Mouse (Mus musculus) adrenal gland, postnatal 36 days (tissue): Measurements from ENCODE around the gene Fancl. TPM values are rescaled to one million over a fixed set of nuclear protein-coding genes. Genes with fewer than 3 reads are reported as not detected.
"Not testable (repeated sequence)": the region's sequence is repeated elsewhere in the genome, so short reads cannot be mapped to it uniquely, and the experiment has no call there.

Experiments used
- DNase-seq, 2 experiments: peaks; one replicate each; pipeline ENCODE4 v3.0.0; 2021; ENCODE audit warnings: mixed read lengths in 1 of 2
- long read RNA-seq, 2 experiments: library from polyadenylated mRNA; stranded (forward); transcript quantifications; one replicate each; pipeline ENCODE4 v2.0.0; 2021; ENCODE audit warnings: borderline sequencing depth in 2 of 2
- total RNA-seq, 2 experiments: library from RNA; stranded (reverse); gene quantifications; 2 replicates each; pipeline ENCODE4 v1.2.3; 2021

Fancl gene
- 10 to 100 TPM; 13.1 to 18.7 TPM for total RNA-seq
- long read RNA-seq, experiment 1, partial matches to known transcripts = 0 of 4 reads
- long read RNA-seq, experiment 1, other reads (novel, unspliced or antisense) = 1 of 4 reads
- long read RNA-seq, experiment 2, partial matches to known transcripts = 0 of 3 reads
- long read RNA-seq, experiment 2, other reads (novel, unspliced or antisense) = 2 of 3 reads

DNA sequence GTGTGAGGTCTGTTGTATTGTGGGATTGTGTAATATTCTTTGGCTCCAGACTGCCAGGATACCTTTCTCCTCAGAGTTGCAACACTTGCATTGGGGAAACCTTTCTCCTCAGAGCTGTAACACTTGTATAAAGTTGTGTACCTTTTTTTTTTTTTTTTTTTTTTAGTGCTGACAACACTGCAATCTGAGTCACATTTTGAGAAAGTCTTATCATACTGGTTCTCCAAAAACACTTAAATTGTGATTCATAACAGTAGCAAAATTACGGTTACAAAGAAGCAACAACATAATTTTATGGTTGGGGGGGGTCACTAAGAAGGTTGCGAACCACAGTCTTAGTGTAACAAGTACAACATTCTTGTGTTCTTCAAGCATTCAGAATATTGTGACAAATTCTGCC is at the start of gene Fancl:
TSS of gene Fancl (plus strand) at position 165 of the 400 bp plus-strand sequence.
- DNase-seq = no peak

DNA sequence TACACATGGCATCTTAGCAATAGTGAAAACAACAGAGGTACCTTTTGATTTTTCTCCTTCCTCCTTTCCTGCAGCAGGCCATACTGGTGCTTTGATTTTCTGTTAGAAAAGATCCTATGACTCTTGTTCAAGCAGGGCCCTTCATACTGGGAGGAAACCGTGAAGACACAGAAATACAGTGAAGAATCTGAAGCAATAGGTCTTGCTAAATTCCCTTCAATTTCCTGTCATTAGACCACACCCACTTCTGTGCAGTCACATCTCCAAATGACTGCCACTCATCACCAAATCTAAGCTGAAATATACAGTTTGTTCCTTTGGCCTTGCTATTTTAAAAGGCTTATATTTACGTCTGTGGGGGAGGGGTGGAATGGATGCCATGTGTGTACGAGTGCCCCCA is 49.1 kb upstream of the Fancl start:
- no peak for DNase-seq

DNA sequence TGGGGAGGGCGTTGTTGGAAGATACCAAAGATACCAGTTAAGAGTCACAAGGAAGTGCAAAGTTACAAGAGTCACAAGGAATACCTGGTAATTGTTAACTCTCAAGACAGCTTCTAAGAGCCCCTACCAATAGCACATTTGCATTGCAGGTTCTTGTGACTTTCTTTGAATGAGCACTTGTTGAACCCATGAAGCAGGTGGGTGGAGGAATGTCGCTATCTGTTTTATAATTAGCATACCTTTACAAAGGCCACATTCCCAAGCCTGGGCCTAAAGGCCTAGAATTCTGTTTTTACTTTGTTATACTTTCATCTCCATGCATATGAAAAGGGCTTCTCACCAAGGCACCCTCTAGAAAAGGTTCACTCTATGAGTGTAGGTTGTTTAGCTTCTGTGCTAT is 15.8 kb upstream of the Fancl start:
- DNase-seq = not testable (repeated sequence)

DNA sequence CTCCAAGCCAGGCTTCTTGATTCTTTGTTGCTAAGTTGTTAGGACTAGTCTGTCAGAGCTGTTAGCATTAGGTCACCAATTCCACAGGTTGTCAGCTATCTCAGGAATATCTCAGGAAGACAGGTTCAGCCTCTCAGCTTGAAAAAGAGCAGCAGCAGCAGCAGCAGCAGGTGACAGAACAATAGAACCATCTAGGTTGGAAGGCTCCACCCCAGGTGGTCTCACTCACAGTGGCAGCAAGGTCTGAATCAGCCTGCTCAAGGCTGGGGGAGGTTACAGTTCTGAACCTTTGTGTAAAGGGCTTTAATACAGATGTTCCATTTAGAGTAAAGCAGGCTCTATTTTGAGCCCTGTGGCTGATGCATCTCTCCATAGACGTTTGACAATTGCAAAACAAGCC is 14.0 kb upstream of the Fancl start:
- not testable (repeated sequence) for DNase-seq

DNA sequence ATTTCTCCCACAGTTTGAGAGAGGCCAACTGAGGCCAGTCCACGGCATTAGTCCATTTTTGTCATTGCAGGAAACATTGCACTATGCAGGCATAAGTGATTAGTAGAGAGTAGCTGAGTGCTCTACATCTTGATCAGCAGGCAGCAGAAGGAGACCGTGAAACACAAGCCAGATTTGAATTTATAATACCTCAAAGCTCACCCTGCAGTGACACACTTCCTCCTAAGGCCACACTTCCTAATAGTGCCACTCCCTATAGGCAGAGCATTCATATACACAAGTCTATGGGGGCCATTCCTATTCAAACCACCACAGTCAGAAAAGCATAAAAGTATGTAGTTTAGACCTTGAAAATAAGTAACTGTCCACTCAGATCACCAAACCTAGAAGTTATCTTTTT is 11.8 kb upstream of the Fancl start:
- DNase-seq = no peak

DNA sequence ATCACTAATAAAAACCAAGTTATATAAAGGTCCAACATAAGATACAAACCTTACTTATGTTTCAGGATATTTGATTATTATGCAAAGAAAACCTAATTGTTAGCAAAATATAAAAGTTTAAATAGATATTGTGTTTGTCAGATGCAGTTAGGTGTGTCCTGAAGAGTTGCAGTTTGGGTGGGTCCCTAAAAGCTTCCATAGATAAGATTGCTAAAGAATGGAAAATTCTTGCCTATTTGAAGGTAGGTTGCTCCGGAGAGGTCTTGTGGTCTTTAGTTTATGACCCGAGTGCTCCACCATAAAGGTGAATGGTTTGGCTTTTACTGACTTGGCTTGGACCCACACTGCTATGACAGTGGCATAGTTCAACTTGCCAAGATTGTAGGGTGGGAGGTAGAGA is 7.9 kb upstream of the Fancl start:
- DNase-seq = no peak

DNA sequence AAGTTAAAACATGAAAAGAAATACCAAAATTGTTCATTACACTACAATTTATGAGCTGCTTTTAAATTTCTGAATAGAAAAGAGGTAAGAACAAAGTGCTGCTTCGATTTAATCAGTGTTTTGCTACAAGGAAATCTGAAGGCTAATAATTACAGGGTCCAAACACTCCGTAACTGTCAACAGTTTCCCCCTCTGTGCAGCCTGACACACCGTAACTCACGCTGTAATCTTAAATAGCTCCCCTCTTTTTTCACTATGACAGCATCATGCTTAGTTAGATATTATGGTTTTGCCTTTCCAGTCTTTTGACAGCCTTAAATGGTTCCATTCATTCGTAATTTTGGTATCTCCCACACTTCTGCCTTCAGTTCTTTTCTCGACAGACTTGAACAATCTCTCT is 4.4 kb upstream of the Fancl start:
- DNase-seq = no peak

DNA sequence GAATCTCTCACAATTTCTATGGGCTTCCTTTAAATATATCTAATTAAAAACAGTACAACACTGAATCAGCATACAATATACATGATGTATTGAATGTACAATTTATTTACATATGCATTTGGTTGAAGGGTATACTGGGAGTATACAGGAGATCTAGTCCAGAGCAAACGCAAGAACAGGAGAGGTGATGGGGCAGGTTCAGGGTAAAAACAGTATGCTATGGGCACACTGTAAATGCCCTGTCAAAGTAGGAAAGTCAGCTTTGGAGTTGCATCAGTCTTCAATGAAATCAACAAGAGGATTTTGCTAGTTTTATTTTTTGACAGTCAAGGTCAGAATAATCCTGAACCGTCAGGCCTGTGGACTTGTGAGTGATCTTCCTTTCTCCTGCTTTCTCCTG is 743 bp downstream of the Fancl start:
- no peak for DNase-seq

DNA sequence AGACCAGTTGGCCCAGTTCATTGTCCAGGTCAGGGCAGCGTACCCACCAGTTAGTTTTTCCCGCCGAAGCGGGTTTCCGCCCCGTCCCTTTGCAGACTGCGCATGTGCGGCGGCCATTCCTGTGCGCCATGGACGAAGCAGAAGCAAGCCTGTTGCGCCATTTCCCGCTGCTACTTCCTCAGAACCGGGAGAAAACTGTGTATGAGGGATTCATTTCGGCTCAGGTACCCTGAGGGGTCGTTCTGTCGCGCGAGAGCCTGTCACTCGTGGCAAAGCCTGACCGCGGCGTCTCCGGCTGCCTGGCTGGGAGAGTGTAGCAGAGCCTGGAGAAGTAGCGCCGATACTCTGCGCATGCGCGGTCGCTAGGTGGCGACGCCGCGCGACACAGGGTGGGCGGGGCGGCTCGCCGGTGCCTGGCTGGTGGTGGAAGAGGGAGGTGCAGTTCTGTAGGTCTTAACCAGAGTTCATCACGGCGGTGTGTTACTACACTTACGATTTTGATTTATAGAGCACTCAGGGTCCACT is 1.2 kb downstream of the Fancl start:
- DNase-seq = peak; percentile 94 to 95

DNA sequence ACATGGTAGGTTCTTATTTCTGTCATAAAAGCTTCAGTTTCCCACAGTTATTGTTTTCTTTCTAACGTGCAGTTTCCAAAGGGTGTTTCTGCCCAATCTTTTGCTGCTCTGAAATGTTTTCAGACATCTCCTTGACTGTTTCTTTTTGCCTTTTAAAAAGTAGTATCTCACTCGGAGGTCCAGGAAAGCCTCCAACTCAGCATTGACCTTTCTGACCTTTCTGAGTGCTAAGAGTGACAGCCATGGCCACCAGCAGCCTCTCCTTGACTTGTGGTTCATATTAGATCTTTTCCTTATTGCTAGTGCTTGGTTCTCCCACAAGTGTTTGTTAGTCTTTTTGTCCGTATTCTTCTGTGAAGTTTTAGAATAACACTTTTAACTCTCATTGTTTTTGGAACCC is 9.6 kb downstream of the Fancl start:
- no peak for DNase-seq

DNA sequence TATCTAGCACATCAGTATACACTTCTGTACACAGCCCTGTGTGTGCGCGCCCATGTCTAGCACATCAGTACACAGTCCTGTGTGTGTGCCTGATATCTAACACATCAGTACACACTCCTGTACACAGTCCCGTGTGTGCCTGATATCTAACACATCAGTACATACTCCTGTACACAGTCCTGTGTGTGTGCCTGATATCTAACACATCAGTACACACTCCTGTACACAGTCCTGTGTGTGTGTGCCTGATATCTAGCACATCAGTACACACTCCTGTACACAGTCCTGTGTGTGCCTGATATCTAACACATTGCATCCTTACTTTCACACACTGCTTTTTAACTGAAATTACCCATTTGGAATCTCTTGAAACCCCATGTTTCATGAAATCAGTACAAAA is 27.0 kb downstream of the Fancl start:
- no peak for DNase-seq

DNA sequence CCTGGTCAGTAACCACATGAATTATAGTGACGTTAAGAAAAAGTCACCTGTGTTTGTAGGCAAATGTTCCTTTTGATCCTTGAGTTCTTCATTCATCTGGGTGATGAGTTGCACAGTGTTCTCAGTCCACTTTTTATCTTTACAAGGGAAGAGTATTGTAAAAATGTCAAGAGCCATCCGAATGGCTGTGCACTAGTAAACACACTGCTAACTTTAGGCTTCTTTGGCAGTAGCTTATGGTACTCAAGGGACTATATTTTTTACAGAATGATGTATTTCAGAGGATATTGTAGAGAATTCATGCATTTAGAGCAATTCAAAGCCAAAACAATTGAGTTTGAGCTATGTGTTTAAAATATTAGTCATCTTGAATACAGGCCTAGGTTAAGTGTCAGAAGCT is 35.5 kb downstream of the Fancl start:
- no peak for DNase-seq

DNA sequence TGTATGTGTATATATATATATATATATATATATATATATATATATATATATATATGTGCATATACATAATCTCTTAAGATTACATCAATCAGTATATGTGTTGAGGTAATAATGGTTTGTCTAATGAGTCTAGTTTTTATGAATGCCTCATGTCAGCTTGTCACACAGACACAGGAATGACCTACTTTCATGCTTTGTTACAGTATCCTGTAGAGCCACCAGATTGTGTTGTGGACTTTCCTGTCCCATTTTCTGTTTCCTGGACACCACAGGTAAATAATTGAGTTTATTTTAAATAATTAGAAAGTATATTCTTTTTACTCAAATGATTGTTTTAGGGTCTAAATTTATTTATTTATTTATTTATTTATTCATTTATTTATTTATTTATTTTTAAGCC is 48.3 kb downstream of the Fancl start:
- no peak for DNase-seq

DNA sequence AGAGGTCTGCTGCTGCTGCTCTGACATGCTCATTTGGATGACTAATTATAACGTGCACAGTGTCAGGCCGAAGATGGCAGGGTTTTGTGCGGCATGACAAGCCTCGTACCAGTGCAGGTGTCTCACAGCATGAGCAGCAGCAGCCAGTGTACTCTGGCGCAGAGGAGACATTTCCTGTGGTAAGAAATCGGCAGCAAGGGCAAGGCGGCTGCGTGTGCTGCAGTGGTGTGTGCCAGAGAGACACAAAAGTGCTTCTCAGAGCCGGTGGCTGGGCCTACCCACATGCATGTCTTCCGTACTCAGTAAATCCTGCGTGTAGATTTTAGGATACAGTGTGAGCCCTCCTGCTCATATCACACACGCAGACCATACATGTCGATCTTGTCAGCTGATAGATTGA is 51.9 kb downstream of the Fancl start:
- DNase-seq = no peak

DNA sequence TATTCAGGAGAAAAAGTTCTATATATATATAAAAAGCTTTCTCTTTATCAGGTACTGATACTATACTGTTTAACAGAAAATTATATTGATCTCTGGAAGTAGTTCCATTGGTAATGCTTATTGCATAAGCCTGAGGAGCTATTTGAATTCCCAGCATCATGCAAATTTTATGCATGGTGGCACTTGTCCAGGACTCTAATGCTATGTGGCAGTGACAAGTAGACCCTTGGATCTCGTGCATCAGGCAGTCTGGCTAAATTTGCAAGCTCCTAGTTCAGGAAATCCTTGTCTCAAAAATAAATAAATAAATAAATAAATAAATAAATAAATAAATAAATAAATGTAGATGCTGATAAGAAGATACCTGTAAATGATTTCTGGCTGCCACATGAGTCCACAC is 55.2 kb downstream of the Fancl start:
- DNase-seq = no peak

DNA sequence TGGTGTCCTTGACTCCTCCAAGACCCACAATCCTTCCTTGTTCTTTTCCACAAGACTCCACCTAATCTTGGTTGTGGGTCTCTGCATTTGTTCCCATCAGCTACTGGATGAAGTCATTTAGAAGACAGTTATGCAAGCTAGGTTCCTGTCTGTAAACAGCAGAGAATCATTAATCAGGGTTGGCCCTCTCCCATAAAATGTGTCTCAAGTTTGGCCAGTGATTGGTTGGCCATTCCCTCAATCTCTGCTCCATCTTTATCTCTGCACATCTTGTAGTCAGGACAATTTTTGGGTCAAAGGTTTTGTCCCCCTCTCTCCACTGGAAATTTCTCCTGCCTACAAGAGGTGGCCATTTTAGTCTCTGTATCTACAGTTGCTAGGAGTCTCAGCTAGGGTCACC is 58.4 kb downstream of the Fancl start:
- DNase-seq = no peak

DNA sequence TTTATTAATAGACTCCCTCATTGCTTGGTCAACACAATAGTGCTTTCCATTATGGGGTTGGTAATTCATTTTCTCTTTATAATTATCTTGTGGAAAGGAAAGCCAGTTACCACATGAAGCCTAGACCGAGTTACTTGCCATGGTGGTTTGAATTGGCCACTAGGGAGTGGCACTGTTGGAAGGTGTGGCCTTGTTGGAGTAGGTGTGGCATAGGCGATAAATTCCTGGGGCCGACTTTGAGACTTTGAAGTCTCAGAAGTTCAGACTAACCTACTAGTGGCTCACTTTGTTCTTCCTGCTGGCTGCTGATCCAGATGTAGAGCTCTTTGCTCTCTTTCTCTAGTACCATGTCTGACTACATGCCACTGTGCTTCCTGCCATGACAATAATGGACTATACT is 63.9 kb downstream of the Fancl start:
- DNase-seq = no peak

DNA sequence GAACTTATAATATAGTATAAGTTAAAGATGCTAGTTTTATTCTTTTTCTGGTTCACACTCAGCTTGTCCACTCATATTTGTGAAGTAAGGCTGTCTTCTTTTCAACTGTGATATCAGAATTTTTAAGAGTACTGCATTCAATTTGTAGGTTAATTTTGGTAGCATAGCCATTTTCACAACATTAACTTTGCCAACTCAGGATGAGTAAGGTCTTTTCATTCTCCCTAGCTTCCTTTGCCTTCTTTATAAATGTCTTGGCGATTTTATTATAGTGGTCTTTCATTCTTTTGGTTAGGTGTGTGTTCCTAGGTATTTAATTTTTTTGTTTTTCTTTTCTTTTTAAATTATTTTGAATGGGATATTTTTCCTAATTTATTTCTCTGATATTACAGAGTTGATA is 64.7 kb downstream of the Fancl start:
- no peak for DNase-seq

DNA sequence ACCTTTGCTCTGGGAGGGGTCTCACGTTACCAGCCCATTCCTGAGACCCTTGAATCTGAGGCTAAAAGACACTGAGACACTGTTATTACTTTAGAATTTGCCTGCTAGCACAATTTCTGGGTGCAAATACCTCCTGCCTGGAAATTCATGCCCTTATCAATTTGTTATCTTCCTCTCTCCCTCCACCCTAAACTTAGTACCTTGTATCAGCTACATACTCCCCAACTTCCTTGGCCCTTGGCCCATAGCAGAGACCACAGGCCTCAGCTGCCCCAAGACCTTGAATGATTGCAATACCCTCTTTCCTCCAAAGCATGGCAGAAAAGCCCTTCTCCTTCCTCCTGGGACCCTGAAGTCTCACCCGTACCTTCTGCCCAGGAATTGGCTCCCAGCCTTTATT is 65.3 kb downstream of the Fancl start:
- DNase-seq = no peak

DNA sequence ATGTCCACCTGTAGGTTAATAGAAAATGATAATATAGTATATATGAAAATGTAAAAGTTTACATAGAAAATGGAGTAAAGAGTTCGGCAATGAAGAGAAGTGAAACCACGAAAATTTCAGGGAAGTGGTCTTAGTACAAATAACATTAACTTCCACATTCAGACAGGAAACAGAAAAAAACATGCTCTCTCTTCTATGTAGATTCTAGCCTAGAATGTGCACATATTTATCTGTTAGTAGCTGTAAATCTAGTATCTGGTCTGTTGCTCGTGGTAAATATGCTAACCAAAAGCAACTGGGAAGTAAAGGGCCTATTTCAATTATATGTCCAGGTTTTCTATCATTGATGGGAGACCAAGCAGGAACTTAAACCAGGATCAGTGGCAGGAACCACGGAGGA is 66.8 kb downstream of the Fancl start:
- no peak for DNase-seq

DNA sequence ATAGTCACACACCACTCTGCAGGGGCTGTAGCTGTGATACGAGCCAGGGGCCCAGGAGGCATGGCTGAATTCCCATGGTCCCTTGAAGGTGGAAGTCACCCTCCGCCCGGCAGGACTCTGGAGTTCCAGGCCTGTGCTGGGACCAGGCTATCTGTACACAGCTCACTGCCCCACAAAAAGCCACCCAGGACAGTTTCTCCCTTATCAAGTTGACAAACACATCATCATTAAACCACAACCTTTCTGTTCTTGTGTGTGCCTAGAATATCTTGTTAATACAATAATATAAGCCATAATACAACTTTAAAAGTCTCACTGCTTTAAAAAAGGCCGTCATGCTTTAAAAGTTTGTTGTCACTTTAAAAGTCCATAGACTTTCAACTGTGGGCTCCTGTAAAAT is 68.1 kb downstream of the Fancl start:
- DNase-seq = no peak

DNA sequence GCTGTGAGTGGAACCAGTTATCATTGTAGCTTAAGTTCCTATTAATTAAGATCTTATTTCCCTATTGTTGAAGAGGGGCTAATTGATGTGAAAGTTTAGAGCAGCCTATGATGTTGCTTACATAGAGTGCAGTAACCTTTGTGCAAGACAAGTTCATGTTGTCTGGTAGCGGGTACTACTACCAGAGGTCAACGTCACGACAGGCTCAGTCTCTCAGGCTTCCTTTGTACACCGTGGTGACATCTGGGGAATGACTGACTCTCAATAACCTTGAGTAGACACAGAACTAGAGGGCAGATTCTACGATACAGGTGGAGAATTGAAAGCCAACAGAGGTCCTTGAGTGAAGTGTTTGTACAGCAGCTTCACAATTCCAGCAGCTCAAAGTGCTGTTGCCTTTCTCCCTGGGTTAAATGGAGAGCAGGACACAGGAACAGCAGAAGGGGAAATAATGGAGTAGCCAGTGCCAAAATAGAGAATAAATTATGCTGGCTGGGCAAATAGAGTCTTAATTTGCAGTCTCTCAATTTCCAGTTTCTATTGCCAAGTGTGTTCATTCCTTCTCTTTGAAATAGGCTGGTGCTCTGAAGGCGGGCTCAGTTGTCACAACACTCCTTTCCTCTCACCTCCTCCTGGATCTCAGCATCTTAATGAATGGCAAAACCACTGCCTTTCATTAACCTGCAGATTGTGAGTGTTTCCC is 91.3 kb downstream of the Fancl start:
- DNase-seq = no peak

DNA sequence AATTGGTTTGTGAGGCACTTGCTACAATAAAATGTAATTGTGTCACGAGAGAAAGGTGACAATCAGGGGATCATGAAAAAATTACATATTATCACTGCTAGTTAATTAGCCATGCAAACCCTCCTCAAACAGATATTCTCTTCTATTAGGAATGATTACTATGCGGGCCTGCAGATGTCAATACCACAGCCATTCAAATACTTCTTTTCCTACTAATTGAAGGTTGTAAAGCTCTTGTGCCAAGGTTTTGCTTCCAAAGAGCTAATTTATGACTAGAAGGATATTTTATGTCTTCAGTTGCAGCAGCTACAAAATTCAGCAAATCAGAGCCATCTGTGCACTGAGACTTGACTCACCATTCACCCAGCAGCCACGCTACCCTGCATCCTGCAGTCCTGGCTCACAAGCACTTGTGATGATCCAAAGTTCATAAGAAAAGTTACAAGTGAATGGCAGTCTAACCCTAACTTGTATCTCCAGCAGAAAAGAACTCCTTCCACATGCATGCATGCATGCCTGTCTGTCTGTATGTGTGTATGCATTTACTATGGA is 95.8 kb downstream of the Fancl start:
- peak in 1 of 2 experiments; percentile 2 for DNase-seq
